Mouse (Mus musculus) spleen, postnatal 10 days (tissue): ENCODE measurements around the gene Fbxo24.

Experiments used
- DNase-seq, 2 experiments: peaks; one replicate each; pipeline ENCODE4 v3.0.0; 2021 to 2022; ENCODE audit warnings: low spot score in 2 of 2

Fbxo24 gene

DNA sequence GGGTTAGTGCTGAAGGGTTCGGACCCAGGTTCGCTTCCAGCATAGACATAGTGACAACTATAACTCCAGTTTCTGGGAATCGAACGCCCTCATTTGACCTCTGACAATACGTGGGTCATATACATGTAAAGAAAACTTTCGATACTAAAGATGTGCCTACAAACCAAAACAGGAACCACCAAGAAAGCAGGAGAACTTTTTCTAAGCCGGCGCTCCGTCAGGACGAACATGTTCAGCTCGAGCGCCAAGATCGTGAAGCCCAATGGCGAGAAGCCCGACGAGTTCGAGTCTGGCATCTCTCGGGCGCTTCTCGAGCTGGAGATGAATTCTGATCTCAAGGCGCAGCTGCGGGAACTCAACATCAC is 27.5 kb downstream of the Fbxo24 start:
- DNase-seq: peak; percentile 45 to 51

DNA sequence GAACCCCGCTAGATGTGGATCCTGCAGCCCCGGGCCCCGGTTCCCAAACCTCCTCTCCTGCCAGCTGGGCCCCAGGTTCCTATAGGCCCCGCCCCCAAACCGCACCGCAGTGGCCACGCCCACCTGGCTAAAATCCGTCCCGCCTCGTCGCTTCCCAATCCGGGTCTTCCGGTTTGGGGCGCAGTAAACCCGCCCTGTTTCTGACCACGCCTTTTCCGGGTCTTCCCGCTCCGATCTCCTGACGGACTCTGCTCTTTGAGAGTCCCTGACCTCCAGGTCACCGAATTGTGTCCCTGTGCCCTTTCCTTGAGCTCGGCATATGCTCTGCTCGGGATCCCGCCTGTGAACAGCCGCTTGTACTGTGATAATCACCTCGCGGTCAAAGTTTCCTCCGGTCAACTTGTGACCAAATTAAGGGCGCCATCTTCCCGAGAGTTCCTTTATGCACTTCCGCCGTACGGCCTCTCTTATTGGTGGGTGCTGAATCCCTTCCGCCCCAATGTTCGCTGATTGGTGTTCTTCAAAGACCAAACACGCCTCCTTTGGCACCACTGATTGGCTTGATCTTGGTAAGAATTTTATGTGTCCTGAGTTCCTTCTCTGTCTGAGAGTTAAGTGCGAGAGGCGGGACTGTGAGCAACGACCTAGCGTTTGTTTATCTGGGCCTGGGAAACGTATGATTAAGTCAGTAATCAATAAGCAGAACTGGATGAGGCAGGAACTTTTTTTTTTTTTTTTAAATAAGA is 28.0 kb downstream of the Fbxo24 start, which contains the start of gene Mospd3:
TSS of gene Mospd3 (minus strand) at position 440 of the 746 bp plus-strand sequence.
- peak; percentile 97 to 98 for DNase-seq

DNA sequence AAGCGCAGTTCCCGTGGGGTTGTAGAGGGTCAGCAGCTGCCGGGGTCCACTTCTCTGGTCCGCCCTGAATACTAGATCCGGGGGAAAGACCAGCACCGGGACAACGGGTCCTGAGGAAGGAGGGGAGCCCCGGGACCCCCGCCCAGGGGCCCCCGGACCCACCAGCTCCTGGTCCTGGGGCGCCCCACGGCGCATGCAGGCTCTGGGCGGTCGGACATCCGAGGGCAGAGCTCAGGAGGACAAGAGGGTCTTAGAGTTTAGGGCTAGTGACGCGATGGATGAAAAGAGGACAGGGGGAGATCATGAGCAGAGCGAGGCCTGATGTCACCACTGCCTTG is 28.6 kb downstream of the Fbxo24 start:
- no peak for DNase-seq

DNA sequence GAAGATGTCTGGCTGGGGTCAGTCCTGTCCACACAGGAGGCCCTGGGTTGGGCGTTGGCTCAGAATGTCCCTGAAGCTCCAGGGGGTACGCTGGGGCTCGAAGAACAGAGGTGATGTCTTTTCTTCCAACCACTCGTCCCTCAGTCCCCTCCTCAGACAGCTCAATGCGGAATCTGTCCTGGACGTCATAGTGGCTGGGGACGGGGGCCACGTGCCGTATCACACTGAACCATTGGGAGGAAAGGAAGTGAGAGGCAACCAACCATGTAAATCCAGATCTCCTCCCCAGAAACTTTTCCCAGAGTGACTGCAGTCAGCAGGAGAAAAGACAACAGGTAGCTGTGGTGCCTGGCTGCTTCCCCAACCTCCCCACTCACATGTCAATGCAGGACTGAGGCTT is 29.2 kb downstream of the Fbxo24 start:
- no peak for DNase-seq

DNA sequence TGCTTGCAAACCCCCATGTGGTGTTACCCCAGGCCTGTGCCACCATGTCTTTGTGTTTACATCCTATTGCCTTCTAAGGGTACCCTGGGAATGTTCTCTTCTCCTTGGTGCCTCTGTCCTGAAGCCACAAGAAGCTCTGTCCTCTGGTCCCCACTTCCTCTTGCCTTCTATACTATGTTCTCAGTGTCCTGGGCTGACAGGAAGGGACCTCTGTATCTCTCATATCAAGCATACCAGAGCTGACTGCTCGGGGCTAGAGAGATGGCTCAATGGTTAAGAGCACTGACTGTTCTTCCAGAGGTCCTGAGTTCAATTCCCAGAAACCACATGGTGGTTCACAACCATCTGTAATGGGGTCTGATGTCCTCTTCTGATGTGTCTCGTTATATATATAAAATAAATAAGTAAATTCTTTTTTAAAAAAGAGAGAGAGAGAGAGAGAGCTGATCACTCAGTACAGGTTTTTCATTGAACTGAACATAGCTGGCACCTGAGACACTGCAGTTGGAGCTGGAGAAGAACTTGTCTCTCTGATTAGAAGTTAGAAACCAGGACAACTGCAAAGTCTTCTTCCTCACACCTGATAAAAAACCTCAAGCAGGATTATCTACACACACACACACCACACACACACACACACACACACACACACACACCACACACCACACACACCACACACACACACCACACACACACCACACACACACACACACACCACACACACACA is 30.5 kb downstream of the Fbxo24 start:
- no peak for DNase-seq

- no peak for DNase-seq
Observed at GRCm38 (mm10) chr5:137597625-137598024, 31.2 kb downstream of the Fbxo24 start.

GRCm38 (mm10) chr5:137596601-137597261 is 32.1 kb downstream of the Fbxo24 start:
- DNase-seq: peak in 1 of 2 experiments; percentile 44

GRCm38 (mm10) chr5:137595921-137596320 is 32.9 kb downstream of the Fbxo24 start:
- DNase-seq: no peak

- DNase-seq: no peak
Observed at GRCm38 (mm10) chr5:137590507-137590906, 38.3 kb downstream of the Fbxo24 start.

DNA sequence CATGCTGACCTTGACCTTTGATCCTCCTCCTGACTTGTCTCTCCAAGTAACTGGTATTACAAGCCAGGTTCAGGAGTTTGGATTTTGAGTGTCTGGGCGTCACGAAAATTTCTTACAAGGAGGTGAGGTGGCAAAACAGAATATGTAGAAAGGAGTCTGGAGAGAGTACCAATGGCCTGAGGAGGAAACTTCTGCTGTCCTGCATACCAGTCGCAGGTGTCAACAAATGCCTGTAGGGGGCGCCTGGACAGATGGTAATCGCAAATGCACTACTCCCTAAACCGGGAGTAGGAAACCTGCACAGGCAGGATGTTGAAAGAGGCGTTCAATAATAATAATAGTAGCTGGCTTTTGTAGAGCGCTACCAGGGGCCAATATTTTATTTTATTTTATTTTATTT is 43.8 kb downstream of the Fbxo24 start:
- peak; percentile 49 to 81 for DNase-seq

GRCm38 (mm10) chr5:137583670-137584169 is 45.1 kb downstream of the Fbxo24 start:
- no peak for DNase-seq

DNA sequence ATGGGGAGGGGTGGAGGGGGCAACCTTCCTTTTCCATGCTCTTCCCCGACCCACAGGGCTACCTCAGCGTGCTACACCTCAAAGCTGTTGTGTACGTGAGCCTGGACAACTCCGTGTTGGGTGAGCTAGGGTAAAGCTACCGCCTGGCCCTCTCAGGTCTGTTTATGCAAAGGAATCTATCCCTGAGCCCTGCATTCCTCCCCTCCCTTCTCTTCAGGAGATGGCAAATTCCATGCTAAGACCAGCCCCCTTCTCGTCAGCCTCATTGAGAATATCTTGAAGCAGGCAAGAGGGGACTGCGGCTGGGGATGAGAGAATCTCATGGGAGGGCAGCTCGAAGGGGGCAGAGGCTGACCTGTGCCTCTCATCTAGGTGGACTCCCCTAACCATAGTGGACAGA is 46.1 kb downstream of the Fbxo24 start:
- DNase-seq: no peak

- no peak for DNase-seq
Observed at GRCm38 (mm10) chr5:137580246-137580645, 48.6 kb downstream of the Fbxo24 start.

DNA sequence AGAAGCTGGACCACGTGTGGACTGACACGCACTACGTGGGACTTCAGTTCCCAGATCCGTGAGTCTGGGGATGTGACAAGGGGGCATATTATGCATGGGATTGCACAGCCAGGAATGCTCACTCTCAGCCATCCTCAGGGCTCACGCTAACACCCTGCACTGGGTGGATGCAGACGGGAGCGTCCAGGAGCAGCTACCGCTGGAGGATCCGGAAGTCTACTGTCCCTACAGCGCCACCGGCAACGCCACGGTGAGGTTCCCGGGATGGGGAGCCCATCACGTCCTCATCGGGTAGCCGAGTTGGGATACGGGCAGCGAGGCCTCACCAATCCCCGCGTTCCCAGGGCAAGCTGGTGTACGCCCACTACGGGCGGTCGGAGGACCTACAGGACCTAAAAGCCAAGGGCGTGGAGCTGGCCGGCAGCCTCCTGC is 54.3 kb downstream of the Fbxo24 start:
- peak in 1 of 2 experiments; percentile 27 for DNase-seq

GRCm38 (mm10) chr5:137570691-137571586 is 57.9 kb downstream of the Fbxo24 start:
- DNase-seq: peak; percentile 70 to 73

- DNase-seq: peak in 1 of 2 experiments; percentile 32
Observed at GRCm38 (mm10) chr5:137570181-137570580, 58.6 kb downstream of the Fbxo24 start.

- DNase-seq: peak; percentile 76 to 90
Observed at GRCm38 (mm10) chr5:137569665-137570064, 59.1 kb downstream of the Fbxo24 start, which contains the start of gene Tfr2. Gene Tfr2, plus strand, starts transcription at chr5:137569840.

GRCm38 (mm10) chr5:137569031-137569430 is 59.8 kb downstream of the Fbxo24 start:
- peak in 1 of 2 experiments; percentile 32 for DNase-seq

DNA sequence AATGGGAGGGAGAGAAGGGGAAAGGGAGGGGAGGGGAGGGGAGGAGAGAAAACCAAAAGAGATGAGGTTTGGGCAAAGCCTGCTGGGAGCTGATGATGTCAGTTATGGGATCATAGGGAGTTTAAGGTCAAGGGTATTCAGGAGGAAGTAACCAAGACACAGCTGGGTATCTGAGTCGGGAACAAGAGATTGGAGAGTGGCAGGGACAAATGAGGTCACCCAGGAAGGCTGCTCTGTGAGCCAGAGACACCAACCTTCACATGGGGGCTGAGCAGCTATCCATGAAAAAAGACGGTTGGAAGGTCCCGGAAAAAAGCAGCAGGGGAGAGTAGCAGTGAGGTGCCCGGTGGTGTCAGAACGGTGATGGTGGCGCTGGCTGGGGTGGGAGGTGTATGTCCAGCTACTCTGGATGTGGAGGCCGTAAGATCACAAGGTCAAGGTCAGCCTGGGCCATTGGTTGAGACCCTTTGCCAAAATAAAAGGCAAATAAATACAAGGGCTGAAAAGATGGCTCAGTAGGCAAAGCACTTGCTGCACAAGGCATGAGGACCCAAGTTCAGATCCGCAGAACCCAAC is 60.5 kb downstream of the Fbxo24 start:
- no peak for DNase-seq

- no peak for DNase-seq
Observed at GRCm38 (mm10) chr5:137566416-137566815, 62.4 kb downstream of the Fbxo24 start.

GRCm38 (mm10) chr5:137565744-137566143 is 63.1 kb downstream of the Fbxo24 start:
- no peak for DNase-seq
